Mouse (Mus musculus) ES-E14 (cell line): ENCODE results near the gene Mycn.

Experiments used
- HCFC1 ChIP-seq: IDR thresholded peaks from 2 replicates; pipeline ENCODE4 v1.6.1; 2012; ENCODE audit warnings: low read length, inconsistent platforms, borderline replicate concordance; ENCODE audit not compliant: insufficient read depth
- MAFK ChIP-seq: IDR thresholded peaks from 2 replicates; pipeline ENCODE4 v1.6.1; 2014; ENCODE audit warnings: mild to moderate bottlenecking, low read depth, low read length, inconsistent platforms; ENCODE audit not compliant: insufficient read depth
- ZNF384 ChIP-seq: IDR thresholded peaks from 2 replicates; pipeline ENCODE4 v1.6.1; 2012; ENCODE audit warnings: low read depth, low read length, inconsistent platforms

DNA sequence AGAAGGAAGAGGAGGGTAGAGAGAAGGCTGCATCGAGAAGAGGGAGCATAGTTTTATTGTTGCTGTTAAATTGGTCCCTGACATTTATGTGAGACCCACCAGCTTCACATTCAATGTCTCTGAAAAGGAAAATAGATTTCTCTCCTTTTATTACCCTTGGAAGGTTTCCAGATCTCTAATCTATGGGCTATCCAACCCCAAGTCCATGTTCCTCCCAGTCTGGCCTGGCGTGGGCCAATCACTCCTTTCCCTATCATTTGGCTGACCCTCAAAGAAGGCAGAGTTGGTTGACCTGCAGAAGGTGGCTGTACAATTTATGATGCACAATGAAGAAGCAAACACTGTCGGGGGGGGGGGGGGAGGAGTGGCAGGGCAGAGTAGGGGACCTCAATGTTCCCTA lies 13.5 kb downstream of the Mycn start:
- TF ChIP-seq ZNF384 = no peak
- no peak for TF ChIP-seq MAFK
- no peak for TF ChIP-seq HCFC1
